Mouse (Mus musculus) gonadal fat pad, adult 2 months (tissue): Measurements from ENCODE around the gene Mrpl43. TPM values are rescaled to one million over a fixed set of nuclear protein-coding genes. Genes with fewer than 3 reads are reported as not detected.

Experiments used
- DNase-seq: peaks from one replicate; pipeline ENCODE4 v3.0.0-alpha.2; 2012; ENCODE audit warnings: low read depth
- polyA plus RNA-seq: library from polyadenylated mRNA; depleted of rRNA; stranded (reverse); fragments of >200 nt; gene quantifications from 2 replicates; pipeline ENCODE4 v1.2.3, GENCODE M21; 2012

Gene Mrpl43
- polyA plus RNA-seq, 1 experiment, result 74.7 TPM

DNA sequence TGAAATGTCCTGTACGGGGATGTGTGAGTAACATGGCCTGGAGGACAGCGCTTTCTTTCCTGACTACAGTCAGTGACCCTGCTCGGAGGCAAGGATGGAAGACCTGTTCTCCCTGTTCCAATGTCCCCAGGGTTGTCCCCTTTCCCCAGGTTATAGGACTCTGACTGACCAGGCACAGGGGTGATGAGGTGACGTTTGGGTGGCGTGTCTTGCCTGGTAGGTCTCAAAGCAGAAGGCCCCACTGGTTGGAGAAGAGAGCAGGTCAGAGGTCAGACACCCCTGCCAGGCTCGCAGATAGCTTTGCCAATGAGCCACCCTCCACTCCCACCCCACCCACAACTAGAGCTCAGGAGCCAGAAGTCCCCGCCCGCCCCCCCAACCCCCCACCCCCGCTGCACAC lies 23.3 kb upstream of the Mrpl43 start:
- DNase-seq, result no peak

DNA sequence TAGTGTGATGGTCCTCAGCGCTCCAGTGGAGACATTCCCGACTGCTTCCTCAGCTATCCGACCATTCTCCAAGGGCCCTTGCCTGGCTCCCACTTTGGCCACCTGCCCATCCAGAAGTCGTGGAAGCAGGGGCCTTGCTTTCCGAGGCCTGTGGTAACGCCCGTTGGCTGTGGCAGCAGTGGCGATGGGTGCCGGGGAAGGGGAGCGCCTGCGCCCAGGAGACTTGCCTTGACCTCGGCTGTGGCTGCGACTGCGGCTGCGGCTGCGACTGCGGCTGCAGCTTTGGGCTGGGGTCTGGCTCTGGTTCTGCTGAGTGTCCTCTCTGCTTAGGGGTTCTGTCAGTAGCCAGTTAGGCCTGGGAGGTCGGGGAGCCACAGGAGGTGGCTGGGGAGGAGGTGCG lies 22.5 kb upstream of the Mrpl43 start:
- DNase-seq, result no peak

- DNase-seq, result no peak
These were observed 21.6 kb upstream of the Mrpl43 start for GRCm38 (mm10) chr19:45027848-45028247.

DNA sequence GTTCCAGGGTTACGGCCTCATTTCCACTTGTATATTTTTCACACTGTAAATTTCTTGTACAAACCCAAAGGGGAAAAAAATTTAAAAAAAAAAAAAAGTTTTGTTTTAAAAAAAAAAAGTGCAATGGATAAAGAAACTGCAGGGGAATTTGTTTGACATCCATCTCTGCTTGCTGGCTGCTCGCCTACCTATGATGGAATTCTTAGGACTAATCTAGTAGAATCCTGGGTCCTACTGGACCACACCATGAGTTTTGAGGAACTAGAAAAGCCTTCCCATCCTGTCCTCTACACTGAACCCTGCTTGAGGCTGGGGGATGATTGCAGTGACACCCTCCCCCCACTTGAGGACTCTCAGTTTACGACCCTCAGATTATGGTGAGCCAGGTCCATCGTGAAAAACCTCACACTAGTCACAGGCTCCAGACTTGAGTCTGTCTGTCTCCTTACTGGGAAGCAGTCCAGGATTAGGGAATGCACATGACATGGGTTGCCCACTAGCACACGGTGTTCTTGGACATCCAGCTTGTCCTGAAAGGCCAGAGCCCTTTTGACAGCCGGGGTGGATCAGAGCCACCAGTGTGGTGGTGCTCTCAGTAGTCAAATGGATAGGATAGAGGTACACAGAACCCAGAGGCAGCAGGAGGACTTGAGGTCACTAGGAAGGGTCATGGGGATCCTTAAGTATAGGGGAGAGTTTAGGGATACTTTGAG lies 20.9 kb upstream of the Mrpl43 start:
- no peak for DNase-seq

GRCm38 (mm10) chr19:45025937-45026568 lies 19.8 kb upstream of the Mrpl43 start:
- no peak for DNase-seq

DNA sequence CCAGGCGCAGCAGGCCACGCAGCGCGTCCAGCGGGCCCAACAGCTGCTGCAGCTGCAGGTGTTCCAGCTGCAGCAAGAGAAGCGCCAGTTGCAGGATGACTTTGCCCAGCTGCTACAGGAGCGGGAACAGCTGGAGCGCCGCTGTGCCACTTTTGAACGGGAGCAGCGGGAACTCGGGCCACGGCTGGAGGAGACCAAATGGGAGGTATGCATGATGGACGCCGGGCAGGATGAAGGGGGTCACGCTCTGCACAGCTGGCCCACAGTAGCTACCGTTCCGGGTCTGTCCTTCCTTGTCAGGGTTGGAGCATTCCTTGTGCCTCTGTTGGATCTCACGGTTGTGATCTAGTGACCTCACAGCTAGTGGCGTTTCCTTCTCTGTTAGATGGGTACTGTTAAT lies 18.5 kb upstream of the Mrpl43 start:
- DNase-seq, result no peak

DNA sequence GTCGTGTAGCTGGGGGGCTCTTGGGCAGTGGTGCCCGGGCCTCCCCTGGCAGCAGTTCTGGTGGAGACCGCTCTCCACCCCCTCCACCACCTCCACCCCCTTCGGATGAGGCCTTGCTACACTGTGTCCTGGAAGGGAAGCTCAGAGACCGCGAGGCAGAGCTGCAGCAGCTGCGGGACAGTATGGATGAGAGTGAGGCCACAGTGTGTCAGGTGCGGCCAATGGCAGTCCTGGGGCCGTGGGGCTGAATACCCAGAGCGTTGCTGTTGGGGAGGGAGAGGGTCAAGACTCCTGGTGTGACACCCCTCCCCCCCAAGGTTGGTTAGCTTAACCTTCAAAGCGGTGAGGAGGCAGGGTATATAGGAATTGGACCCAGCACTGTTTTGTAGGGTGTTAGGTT lies 17.8 kb upstream of the Mrpl43 start:
- no peak for DNase-seq

GRCm38 (mm10) chr19:45021362-45021761 lies 15.1 kb upstream of the Mrpl43 start:
- DNase-seq, result no peak

- no peak for DNase-seq
These were observed 14.1 kb upstream of the Mrpl43 start for GRCm38 (mm10) chr19:45020348-45020747.

DNA sequence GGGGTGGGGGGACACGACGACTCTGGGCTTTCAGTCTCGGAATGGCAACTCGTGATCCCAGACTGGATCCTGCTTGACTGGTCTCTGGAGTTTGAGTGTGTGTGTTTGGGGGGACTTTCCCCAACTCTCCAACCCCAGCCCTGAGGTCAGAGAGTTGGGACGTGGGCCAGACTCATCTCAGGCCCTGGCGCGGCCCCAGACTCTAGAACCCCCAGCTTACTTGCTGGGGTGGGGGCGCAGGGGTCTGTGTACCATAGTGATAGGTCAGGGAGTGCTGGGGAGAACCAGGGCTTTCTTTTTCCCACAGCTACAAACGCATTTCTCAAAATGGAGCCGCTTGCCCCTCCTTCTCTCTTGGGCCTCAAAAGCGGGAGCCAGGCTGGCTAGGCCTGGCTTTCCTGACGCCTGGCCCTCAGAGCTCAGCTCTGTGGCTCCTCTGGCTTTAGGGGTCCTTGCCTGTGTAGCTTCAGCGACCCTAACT lies 12.1 kb upstream of the Mrpl43 start:
- DNase-seq, result no peak

GRCm38 (mm10) chr19:45017909-45018308 lies 11.7 kb upstream of the Mrpl43 start:
- DNase-seq, result no peak

GRCm38 (mm10) chr19:45017216-45017771 lies 11.1 kb upstream of the Mrpl43 start:
- DNase-seq, result no peak

- DNase-seq, result no peak
These were observed 10.3 kb upstream of the Mrpl43 start for GRCm38 (mm10) chr19:45016341-45017215.

GRCm38 (mm10) chr19:45015518-45016281 lies 9.5 kb upstream of the Mrpl43 start:
- no peak for DNase-seq

GRCm38 (mm10) chr19:45014981-45015402 lies 8.8 kb upstream of the Mrpl43 start:
- no peak for DNase-seq

GRCm38 (mm10) chr19:45014335-45014971 lies 8.2 kb upstream of the Mrpl43 start, which contains the start of gene Lzts2:
Lzts2 (plus strand) TSS chr19:45014414.
- no peak for DNase-seq

DNA sequence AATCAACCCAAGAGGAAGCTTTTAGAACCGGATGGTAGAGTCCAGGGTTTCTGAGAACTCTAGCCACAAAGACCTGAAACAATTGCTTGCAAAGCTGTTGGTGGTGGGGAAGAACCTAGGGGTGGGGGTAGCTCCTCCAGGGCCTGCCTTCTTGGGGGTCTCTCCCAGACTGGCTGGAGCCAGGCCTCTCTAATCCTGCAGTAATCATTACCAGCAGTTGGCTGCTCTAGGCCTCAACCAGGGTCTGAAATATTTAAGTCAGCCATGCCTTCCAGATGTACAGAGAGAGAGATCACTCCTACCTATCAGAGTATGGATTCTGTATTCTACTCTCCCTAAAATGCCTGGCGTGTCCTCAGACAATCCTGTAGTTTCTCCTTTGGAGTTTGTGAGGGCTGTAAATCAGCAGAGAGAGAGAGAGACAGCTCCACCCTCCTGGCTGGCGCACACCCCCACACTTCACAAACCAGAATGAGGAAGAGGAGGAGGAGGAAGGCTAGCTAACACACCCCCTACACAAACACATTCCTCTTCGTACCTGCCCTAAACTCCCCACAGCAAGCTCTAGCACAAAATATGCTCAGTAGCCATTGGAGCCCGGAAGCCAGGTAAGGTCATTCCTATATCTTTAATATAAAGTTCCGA lies 7.5 kb upstream of the Mrpl43 start:
- no peak for DNase-seq

- DNase-seq, result no peak
These were observed 6.4 kb upstream of the Mrpl43 start for GRCm38 (mm10) chr19:45012636-45013035.

- DNase-seq, result no peak
These were observed 6.0 kb upstream of the Mrpl43 start for GRCm38 (mm10) chr19:45012219-45012618.

DNA sequence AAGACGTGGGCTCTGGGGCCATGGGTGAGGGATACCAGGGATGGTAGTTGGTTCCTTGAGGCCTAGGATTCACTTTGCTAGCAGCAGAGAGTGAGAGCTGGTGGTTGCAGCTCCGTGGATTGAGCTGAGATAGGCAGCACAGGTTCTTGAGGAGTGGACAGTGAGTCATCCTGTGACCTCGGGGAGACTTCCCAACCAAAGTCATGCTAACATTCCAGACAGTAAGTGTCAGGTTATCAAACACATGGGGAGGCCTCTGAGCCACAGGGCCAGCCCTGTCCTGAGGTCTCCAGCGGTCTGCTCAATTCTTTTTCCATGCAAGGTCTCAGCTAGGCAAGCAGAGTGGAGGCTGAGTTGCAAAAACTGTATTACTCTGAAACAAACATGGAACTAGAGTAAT lies 4.4 kb upstream of the Mrpl43 start:
- no peak for DNase-seq
